Mouse (Mus musculus) Patski (cell line): ENCODE data around the gene Mavs. TPM values are rescaled to one million over a fixed set of nuclear protein-coding genes. Genes with fewer than 3 reads are reported as not detected.
A peak's percentile ranks its signal among the peaks of the same experiment; 100 is the strongest.

Source experiments
- ATAC-seq: fragments of 100-300 bp; one replicate; pipeline ENCODE4 v1.8.0; 2021
- CTCF ChIA-PET: fragments of 350-600 bp; sonication (Branson Sonifier 250); formaldehyde crosslinking; loops from one replicate; lab custom pipeline; 2022; ENCODE audit warnings: inconsistent platforms; lab: Charles Lee
- POLR2A ChIA-PET: fragments of 350-600 bp; sonication (Branson Sonifier 250); formaldehyde crosslinking; loops from one replicate; lab custom pipeline; 2022; ENCODE audit warnings: antibody characterized with exemption, inconsistent platforms; lab: Charles Lee
- DNase-seq: peaks from one replicate; pipeline ENCODE4 v3.0.0-alpha.2; 2011; ENCODE audit warnings: low read depth, low spot score
- H3K27me3 ChIP-seq: fragments of 371-371 bp; one replicate; pipeline ENCODE4 v1.5.1; 2021
- CTCF ChIP-seq: fragments of 100-300 bp; IDR thresholded peaks from one replicate; pipeline ENCODE4 v1.5.1; 2021
- in situ Hi-C: fragments of 300-500 bp; cut with MboI; formaldehyde crosslinking; loops from 3 replicates; pipeline ENCODE4 v1.11.1; 2018; ENCODE audit warnings: low pct_unique_long_range_greater_than_20kb, mixed read lengths
- polyA plus RNA-seq: library from polyadenylated mRNA; unstranded; gene quantifications from one replicate; pipeline ENCODE4 v1.2.3, GENCODE M21; 2021

Mavs gene
- polyA plus RNA-seq, 1 experiment from 2014 or later: 54.5 TPM

DNA sequence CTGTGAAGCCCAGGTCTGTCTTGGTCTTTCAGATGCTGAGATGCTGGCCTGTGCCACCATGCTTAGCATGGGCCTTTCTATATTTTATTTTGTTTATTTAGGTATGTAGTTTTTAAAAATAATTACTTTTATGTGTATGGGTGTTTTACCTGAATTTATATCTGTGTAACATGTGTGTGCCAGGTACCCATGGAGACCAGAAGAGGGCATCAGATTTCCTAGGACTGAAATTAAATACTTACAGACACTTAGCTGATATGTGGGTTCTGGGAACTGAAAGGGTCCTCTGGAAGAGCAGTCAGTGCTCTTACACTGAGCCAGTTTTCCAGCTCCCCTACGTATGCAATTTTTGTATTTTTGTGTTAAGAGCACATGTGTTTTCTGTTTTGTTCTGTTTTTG, 52.4 kb downstream of the Mavs start:
- ATAC-seq (no peak), DNase-seq (no peak)
- H3K27me3 ChIP-seq: no peaks in the 10 kb centered on the region
- in situ Hi-C loops: no loop called here
- POLR2A ChIA-PET: no interaction called here
- peak; percentile 45 for TF ChIP-seq CTCF
- CTCF ChIA-PET: interaction anchor here (1.3 to 3.0 kb wide), 3 partner anchors 11 to 130 kb away, joined by 3 to 6 read pairs (median 4); no protein-coding TSS in a partner anchor

DNA sequence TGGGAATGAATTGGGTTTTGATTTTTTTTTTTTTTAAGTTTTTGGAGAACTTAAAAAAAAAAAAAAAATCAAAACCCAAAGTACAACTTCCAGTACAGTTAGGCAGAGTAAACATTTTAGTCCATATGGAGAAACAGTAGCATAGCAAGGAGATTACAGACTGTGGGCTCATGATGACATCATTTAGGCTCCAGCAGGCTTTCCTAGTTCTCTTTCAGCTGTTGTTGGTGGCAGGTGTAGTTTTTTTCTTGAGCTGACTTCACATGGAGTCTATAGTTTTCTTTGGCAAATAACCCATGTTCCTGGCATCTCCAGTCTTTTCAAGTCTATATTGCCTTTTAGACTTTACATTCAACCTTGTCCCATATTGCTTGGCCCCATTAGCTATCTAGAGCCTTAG, 56.8 kb downstream of the Mavs start:
- no peak for TF ChIP-seq CTCF
- ChIA-PET POLR2A (no interaction called here), CTCF (interaction anchor here (0.6 to 0.7 kb wide), 2 partner anchors 126 to 514 kb away, joined by 3 read pairs; no protein-coding TSS in a partner anchor)
- ATAC-seq: no peak
- no peaks in the 10 kb centered on the region for H3K27me3 ChIP-seq
- in situ Hi-C loops: no loop called here
- no peak for DNase-seq

GRCm38 (mm10) chr2:131296746-131297261, 62.9 kb downstream of the Mavs start:
- ATAC-seq (no peak), DNase-seq (no peak)
- CTCF ChIA-PET: interaction anchor here (1.8 kb wide), 1 partner anchor 10 kb away, joined by 3 read pairs; no protein-coding TSS in a partner anchor
- POLR2A ChIA-PET: no interaction called here
- H3K27me3 ChIP-seq: no peaks in the 10 kb centered on the region
- no peak for TF ChIP-seq CTCF
- in situ Hi-C loops: no loop called here

Other genes starting within 250 kb of the Mavs start
- gene Gfra4, start 191.0 kb upstream of the Mavs start, polyA plus RNA-seq: 4.6 TPM
- 0.63 TPM for gene Adam33, start 170.2 kb upstream of the Mavs start, polyA plus RNA-seq
- 0.49 TPM for gene Siglec1, start 147.3 kb upstream of the Mavs start, polyA plus RNA-seq
- 1.4 TPM for gene Hspa12b, start 106.8 kb upstream of the Mavs start, polyA plus RNA-seq
- not detected for gene Gm11037, start 100.6 kb upstream of the Mavs start, polyA plus RNA-seq
- 86.3 TPM for gene 1700037H04Rik, start 74.0 kb upstream of the Mavs start, polyA plus RNA-seq
- gene Cenpb, start 54.0 kb upstream of the Mavs start, polyA plus RNA-seq: 84.4 TPM
- gene Cdc25b, start 47.1 kb upstream of the Mavs start, polyA plus RNA-seq: 23.5 TPM
- 9.4 TPM for gene Spef1, start 46.8 kb upstream of the Mavs start, polyA plus RNA-seq
- 24.7 TPM for gene Ap5s1, start 27.0 kb upstream of the Mavs start, polyA plus RNA-seq
- gene Pank2, start 28.4 kb downstream of the Mavs start, polyA plus RNA-seq: 42.8 TPM
- gene Rnf24, start 118.8 kb downstream of the Mavs start, polyA plus RNA-seq: 11.5 TPM